Mouse (Mus musculus): ENCODE results near the gene Itsn1.

DNA sequence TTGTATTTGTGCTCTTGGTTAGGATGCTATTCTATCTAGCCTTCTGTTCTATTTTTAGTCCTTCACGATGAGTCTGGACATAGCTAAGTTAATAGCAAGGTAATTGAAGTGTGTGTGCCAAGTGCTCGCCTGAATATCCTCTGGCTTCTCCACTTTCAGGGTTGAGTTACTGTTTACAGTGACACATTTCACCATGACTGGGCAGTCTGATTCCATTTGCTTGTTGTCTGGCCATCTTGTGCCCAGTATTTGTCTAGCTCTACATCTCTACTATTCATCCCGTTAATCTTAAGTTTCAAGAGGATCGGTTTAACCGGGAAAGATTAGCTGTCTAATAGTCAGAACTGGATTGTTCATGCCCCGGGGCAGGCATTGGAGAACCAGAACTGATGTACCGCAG lies 33.4 kb downstream of the Itsn1 start:
- TF ChIP-seq CTCF (conservative IDR thresholded peaks at IDR 0.05; ENCODE audit: low read length) (no peak), NANOG (IDR thresholded peaks at IDR 0.05; ENCODE audit: borderline replicate concordance, low read length) (no peak), POU5F1 (IDR thresholded peaks at IDR 0.05; ENCODE audit: borderline replicate concordance, low read length) (no peak)

Measured in E14TG2a.4 (cell line).